Mouse (Mus musculus) R1 (cell line): ENCODE measurements at regions not wholly inside any gene's neighbourhood (a gene's known extent, or its start where the extent isn't known, plus 50 kb on each side); places are given as distances from the start of the nearest gene placed in this dataset.

Experiments
- DNase-seq: peaks from one replicate; pipeline ENCODE4 v3.0.0-alpha.2; 2018; ENCODE audit warnings: low read depth, low spot score

DNA sequence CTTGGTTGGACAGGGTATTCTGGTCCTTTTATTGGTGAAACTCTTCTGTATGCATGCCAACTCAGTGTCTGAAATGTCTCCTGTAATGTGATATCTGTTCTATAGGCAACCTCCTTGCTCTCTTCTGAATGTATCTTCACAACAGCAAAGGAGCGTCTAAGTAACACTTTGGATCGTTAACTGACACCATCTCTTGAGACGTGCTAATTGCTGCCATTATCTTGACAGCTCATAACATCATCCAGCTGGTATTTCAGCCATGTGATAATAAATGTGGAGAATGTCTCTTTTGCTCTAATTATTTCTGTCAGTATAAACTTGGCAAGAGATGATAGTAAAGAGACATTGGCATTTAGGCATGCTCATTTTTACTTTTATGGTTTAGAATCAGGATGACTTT, 68.8 kb upstream of the Col8a1 start:
- DNase-seq = no peak

- DNase-seq = peak; percentile 11
Observed at GRCm38 (mm10) chr16:57845416-57845815, 90.9 kb upstream of the Col8a1 start.

DNA sequence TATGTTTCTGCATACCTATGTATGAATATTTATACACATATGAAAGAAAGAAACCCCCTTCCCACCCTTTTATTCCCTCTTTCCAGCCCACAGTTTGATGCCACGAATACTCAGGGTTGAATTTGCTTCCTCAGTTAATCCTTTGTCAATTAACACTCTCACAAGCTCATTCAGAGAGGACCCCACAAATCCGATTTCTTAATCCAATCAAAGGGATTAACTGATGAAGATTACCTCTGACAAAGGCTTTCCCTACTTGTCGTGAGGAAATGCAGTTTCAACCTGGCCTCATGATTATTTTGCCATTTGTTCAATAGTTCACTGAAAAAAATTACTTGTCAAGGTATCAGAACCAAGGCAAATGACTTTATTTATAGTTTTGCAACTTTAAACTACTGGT, 91.8 kb upstream of the Col8a1 start:
- DNase-seq = no peak

DNA sequence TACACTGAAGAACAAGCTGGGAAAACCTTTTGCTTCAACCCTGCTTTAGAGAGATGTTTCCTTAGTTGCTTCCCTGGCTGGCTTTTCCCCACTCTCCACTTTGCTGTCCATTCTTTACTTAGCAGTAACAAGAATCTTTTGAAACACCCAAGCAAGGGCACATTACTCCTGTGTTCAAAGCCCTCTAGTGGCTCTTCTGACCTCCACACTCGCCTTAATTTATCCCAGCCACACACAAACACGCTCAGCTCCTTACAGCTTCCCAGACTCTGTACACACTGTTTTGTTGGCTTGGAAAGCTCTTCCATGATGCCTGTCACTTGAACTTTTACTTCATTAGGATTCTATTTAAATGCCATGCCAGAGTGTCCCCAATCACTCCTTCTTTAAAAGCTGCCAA, 97.3 kb upstream of the Col8a1 start:
- peak; percentile 5 for DNase-seq

DNA sequence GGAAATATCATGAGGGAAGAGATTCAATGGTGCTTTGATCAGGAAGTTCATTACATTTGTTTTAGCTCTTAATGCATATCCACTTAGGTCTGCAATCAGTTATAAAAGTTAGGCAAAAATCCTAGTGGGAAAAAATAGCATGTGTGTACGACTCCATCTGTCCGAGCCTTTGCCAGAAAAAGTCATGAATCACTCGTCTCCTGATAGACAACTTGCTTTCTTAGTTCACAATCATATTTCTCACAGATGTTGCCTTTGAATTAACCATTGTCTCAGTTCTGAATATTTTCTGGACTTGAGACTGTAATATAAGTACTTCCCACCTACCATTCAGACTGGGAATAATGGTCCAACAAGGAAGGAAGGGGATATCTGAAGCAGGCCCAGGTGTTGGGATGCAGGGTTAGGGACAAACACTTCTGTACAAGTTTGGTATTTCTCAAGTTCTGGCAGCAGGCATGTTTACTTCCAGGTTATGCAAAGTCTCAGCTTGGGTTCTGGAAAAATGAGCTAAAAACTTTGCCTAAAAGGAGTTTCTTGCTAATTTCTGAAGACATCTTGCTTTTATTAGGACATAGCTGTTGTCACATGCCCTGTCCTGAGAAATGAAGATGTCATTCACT, 98.4 kb upstream of the Col8a1 start:
- no peak for DNase-seq

GRCm38 (mm10) chr16:57853751-57854150, 99.2 kb upstream of the Col8a1 start:
- DNase-seq = no peak

- DNase-seq = no peak
Observed at GRCm38 (mm10) chr16:57857071-57857470, 102.5 kb upstream of the Col8a1 start.

GRCm38 (mm10) chr16:57858151-57858764, 103.7 kb upstream of the Col8a1 start:
- peak; percentile 71 for DNase-seq

DNA sequence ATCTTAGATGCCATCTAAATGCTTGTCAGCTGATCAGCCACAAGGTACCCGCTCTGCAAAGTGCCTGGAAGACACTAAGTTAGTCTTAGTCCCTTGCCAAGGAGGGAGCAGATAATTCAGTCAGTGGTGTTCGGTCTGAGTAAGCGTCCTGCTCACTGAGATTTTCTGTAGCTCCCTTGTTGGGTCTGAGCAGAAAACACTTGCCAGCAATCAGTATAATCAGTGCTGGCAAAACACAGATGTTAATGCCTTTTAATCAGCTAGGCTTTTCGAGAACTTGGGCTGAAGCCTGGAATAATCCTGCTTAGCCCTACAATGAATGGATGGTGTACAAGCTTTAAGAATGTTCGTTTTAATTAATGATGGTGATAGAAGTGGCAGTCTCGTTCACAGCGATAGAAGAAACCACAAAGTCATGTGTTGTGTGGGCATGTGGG, 104.2 kb upstream of the Col8a1 start:
- DNase-seq = no peak

DNA sequence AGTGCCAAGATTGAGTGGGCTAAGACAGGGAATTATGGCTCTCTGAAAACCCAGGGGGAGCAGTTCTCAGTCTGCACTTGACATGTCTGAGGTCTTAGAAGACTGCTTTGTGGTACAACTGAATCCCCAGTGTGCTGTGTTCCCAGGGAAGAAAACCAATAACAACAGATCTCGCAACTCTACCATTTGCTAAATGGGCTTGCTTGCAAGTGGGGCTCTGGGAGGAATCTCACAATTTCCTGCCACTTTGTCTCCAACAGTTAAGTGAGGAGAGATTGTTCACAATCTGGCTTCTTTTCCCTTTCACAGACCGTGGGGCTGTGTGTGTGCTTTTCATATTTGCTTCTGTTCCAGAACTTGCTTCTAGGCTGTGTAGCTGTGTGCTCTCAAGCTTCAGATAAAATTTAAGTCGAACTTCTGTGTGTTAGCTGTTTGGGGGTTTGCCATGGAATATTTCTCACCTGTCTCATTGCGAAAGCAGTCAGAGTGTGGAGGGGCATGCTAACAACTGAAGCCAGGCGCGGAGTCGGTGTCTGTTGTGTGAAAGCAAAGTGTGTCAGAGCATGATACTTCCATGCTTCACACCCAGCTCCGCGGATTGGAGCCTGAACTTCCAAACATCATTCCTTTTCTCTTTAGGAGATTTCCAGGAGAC, 108.8 kb upstream of the Col8a1 start:
- no peak for DNase-seq

DNA sequence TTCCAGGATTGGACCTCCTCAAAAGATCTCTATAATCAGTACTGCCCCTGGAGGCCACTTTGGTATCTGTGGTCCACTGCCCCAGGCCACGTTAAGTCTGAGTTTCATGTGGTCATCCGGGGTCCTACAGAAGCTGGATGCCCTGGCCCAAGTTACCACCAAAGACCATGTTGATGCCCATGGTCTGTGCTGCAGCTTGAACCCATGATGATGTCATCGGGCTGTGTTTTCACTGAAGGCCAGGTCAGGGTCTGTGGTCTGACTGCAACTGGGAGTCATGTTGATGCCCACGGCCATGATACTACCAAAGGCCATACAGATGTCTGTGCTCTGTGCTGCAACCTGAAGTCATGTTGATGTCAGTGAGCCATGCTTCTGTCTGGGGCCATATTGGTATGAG, 122.3 kb upstream of the Col8a1 start:
- no peak for DNase-seq

GRCm38 (mm10) chr16:57881575-57882094, 127.1 kb upstream of the Col8a1 start:
- no peak for DNase-seq

DNA sequence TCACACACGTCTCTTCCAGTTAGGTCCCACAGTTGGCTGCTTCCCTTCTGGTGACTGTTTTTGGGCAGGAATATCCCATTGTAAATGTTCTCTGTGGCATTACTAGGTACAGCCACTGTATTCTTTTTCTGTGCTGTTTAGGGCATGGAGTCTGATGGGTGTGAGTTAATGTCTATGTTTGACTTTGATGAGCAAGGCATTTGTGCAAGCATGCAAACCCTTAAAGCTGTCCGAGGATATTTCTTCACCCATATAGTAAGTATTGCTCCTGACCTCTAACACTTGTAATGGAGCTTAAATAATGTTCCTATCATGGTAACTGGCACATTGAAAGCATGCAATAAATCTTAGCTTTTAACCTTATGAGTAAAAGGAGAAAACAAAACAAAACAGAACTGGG, 133.6 kb upstream of the Col8a1 start:
- no peak for DNase-seq

GRCm38 (mm10) chr16:57888553-57888952, 134.0 kb upstream of the Col8a1 start:
- no peak for DNase-seq

- no peak for DNase-seq
Observed at GRCm38 (mm10) chr16:57890135-57890534, 135.6 kb upstream of the Col8a1 start.

DNA sequence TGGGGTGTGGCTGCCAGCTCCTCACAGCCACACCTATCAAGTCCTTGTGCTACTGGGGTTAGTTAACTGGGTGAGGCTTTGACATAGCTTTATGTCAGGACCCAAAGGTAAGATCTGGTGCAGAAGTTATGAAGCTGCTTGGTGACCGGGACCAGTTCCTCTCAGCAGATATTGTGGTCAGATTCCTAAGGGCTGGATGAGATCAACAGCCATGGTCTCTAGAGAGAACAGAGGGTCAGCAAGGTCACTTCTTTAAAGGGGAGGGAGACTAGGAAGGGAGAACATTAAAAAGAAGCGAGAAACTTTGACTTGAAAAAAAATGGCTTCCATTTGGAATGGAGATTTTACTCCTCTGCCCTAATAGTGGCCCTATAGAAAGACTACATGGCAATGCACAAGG, 138.6 kb upstream of the Col8a1 start:
- no peak for DNase-seq

DNA sequence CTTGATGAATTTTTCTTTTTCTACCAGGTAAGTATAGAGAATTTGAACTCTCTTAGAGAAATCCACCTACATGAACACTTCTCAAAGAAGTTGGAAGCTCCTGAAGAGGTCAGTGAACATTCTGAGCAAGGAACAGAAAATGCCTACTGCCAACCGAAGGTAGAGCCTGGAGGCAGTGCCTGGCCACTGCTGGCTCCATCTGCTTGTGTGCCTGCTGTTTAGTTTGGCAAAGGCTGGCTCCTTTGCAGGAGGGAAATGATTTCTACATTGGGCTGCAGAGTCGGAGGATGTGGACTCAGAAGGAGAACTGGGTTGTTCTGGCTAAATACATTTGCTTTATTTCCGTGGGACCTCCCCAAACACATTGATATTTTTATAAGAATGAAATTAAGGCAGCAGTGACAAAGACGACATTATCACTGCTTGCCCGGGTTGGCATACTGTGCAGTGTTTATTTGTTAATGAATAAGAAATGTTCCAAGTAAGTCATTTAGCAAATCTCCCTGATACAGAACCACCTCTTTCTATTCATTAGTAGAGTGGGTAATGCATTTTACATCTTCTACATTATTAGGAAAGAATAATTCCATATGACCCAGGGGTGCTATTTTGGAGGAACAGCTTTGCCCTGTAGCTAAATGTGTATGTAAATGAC, 139.3 kb upstream of the Col8a1 start:
- DNase-seq = no peak

- DNase-seq = no peak
Observed at GRCm38 (mm10) chr16:57901006-57901405, 146.5 kb upstream of the Col8a1 start.

GRCm38 (mm10) chr16:57902498-57902897, 148.0 kb upstream of the Col8a1 start:
- DNase-seq = no peak

- DNase-seq = no peak
Observed at GRCm38 (mm10) chr16:57912001-57912400, 157.5 kb upstream of the Col8a1 start.

- no peak for DNase-seq
Observed at GRCm38 (mm10) chr16:57914506-57914905, 160.0 kb upstream of the Col8a1 start.

DNA sequence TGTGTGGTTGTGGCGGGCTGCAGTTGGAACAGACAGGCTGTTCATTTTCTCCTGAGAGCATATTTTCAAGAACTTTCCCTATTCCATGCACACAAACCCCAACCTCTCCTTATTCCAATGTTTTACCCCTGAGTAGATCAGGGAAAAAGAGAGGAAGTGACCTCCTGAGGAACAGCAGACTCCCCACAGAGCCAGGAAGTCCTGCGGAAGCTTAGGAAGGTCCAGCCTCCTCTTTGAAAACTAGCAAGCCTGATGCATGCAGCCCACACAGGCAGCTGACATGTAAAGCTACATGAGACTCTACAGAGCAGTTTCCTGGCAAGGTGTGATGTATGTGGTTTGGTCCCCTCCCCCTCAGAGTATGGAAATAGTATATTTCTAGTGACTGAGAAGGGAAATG, 160.9 kb upstream of the Col8a1 start:
- DNase-seq = no peak
